Mouse (Mus musculus) intestine, embryonic 14.5 days (tissue): ENCODE results near the gene Atp5f1. TPM values are rescaled to one million over a fixed set of nuclear protein-coding genes. Genes with fewer than 3 reads are reported as not detected.

Experiments
- ATAC-seq: fragments of 200-750 bp; cut with Nextera tagmentation; replicated peaks from 2 replicates; pipeline ENCODE4 v1.8.0; 2017; ENCODE audit warnings: low read depth, moderate number of reproducible peaks, moderate TSS enrichment, moderate library complexity; ENCODE audit not compliant: low FRiP score, low TSS enrichment
- DNase-seq: peaks from one replicate; pipeline ENCODE4 v3.0.0-alpha.2; 2018; ENCODE audit warnings: low spot score
- H3K27ac ChIP-seq: fragments of 300-500 bp; sonication (generic); 2 replicates; pipeline ENCODE4 v1.5.1; 2014; ENCODE audit warnings: low read depth, mild to moderate bottlenecking, control low read depth
- H3K27me3 ChIP-seq: fragments of 300-500 bp; sonication (generic); replicated peaks from 2 replicates; pipeline ENCODE4 v1.6.1; 2014; ENCODE audit warnings: low read length, control low read depth; ENCODE audit not compliant: control insufficient read depth, insufficient read depth
- H3K36me3 ChIP-seq: fragments of 300-500 bp; sonication (generic); 2 replicates; pipeline ENCODE4 v1.6.1; 2014; ENCODE audit warnings: low read length, control low read depth; ENCODE audit not compliant: control insufficient read depth, insufficient read depth
- H3K4me1 ChIP-seq: fragments of 300-500 bp; sonication (generic); replicated peaks from 2 replicates; pipeline ENCODE4 v1.6.1; 2014; ENCODE audit warnings: low read length, control low read depth, mixed read lengths; ENCODE audit not compliant: control insufficient read depth, insufficient read depth
- H3K4me2 ChIP-seq: fragments of 300-500 bp; sonication (generic); 2 replicates; pipeline ENCODE4 v1.6.1; 2014; ENCODE audit warnings: low read length
- H3K4me3 ChIP-seq: fragments of 300-500 bp; sonication (generic); 2 replicates; pipeline ENCODE4 v1.5.1; 2014; ENCODE audit warnings: low read depth, low read length, control low read depth, mixed read lengths
- H3K9ac ChIP-seq: fragments of 300-500 bp; sonication (generic); 2 replicates; pipeline ENCODE4 v1.6.1; 2014; ENCODE audit warnings: mild to moderate bottlenecking, low read length
- H3K9me3 ChIP-seq: fragments of 300-500 bp; sonication (generic); 2 replicates; pipeline ENCODE4 v1.6.1; 2016; ENCODE audit warnings: low read length, control low read depth; ENCODE audit not compliant: control insufficient read depth
- WGBS: fragments of 180-500 bp; shearing (Covaris S2); extraction: QIAGEN DNeasy Blood & Tissue Kit; methylation state at CpG from one replicate; pipeline ENCODE4 v1.1.7; 2014; 5-methylcytosine and 5-hydroxymethylcytosine counted together
- polyA plus RNA-seq: library from polyadenylated mRNA; unstranded; fragments of >200 nt; fragmentation: Nextera tagmentation; extraction: Ambion mirVana; gene quantifications from 2 replicates; pipeline ENCODE4 v1.2.1, GENCODE M21; 2014

Atp5f1 gene
- polyA plus RNA-seq, 1 experiment from 2014 or later: 500 TPM

DNA sequence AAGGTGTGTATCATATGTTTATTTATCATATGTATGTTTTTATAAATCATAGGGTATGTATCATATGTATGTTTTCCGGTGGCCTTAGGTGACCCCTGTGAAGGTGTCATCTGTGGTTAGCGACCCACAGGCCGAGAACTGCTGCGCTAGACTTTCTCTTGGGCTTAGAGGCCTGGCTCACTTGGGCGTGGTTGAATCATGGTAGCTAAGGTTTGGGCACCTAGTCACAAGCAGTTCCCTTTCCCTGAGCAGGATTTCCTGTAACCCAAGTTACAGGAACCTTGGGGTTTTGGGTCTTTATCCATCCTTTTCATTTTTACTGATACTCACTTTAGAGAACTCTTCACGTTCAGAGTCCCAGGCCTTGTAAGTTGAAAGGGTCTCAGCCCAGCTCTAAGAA, 59.6 kb downstream of the Atp5f1 start:
- peaks cover 3% of the 10 kb centered on the region; the same call in 1 of the 2 replicates for H3K4me1 ChIP-seq
- H3K4me2 ChIP-seq: no peak overlapping the region
- DNase-seq (no peak), ATAC-seq (no peak)
- H3K27ac ChIP-seq: no peak overlapping the region
- no peaks in the 10 kb centered on the region for H3K27me3 ChIP-seq
- 76% methylated on average over 6 of the region's 6 CpGs for WGBS
- no peaks in the 10 kb centered on the region for H3K9me3 ChIP-seq
- no peak overlapping the region for H3K9ac ChIP-seq
- H3K36me3 ChIP-seq: no peaks in the 10 kb centered on the region
- no peak overlapping the region for H3K4me3 ChIP-seq

DNA sequence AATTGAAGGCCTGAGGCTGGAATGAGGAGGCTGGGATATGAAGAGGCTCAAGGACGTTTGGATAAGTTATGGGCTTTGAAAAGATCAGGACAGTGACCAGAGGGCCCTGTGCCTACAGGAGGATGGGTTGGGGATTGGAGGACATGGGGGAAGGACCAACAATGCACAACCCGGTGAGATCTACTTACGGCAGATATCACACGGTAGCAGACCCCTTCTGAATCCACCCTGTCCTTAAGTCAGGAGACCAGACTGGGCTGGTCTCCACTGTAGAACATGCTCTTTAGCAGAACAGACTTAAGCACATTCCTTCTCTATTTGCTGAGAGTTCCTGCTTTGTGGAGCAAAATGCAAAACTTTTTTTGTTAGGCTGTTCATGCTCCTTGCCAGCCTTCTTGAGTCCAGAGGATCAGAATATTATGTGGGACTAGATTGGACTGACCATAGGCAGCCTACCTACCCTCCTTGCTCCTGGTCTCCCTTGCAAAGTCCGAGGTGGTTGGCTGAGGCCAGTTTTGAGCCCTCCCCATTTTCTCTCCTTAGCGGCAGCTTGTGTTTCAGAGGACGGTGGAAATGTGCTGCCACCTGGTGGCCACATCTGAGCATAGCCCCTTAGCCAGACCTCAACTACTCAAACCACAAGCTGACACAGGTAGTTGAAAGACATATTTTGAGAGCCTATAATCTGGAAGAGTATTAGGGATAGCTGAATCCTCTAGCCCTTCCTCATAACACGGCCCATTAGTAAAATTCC, 60.3 kb downstream of the Atp5f1 start:
- DNase-seq (peak; percentile 92), ATAC-seq (peak; percentile 51; the same call in 1 of the 2 replicates)
- Histone ChIP-seq H3K36me3 (no peaks in the 10 kb centered on the region), H3K9me3 (no peaks in the 10 kb centered on the region), H3K4me3 (no peak overlapping the region), H3K4me2 (no peak overlapping the region), H3K4me1 (peaks cover 10% of the 10 kb centered on the region; the same call in 1 of the 2 replicates), H3K9ac (no peak overlapping the region), H3K27ac (no peak overlapping the region), H3K27me3 (no peaks in the 10 kb centered on the region)
- 40% methylated on average over 8 of the region's 8 CpGs for WGBS

- DNase-seq (no peak), ATAC-seq (no peak)
- Histone ChIP-seq H3K27ac (no peak overlapping the region), H3K4me2 (no peak overlapping the region), H3K9ac (no peak overlapping the region), H3K36me3 (no peaks in the 10 kb centered on the region), H3K4me1 (peaks cover 15% of the 10 kb centered on the region; the same call in 1 of the 2 replicates), H3K4me3 (no peak overlapping the region), H3K9me3 (no peaks in the 10 kb centered on the region), H3K27me3 (no peaks in the 10 kb centered on the region)
- whole genome bisulfite sequencing: 89% methylated on average over 11 of the region's 11 CpGs
These were observed 61.0 kb downstream of the Atp5f1 start for GRCm38 (mm10) chr3:105898861-105899260.

DNA sequence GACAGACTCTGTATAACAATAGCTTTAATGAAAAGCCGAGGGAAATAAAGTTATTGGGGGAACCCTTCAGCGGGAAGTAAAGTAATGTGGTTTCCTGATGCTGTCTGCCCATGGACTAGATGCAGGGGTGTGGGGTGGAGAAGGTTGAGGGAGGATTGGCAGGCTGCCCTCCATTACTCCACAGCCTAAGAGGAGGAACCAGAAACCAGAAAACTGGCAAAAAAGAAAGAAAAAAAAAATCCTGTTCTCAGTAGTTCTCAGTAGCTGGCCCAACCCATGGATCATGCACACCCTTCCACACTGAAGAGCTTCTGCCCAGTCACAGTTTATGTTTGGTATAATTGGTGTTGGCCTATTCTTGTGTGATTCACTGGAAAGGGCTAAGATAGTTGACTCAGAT, 61.6 kb downstream of the Atp5f1 start:
- no peaks in the 10 kb centered on the region for H3K36me3 ChIP-seq
- no peak overlapping the region for H3K9ac ChIP-seq
- H3K4me1 ChIP-seq: peaks cover 18% of the 10 kb centered on the region; the same call in 1 of the 2 replicates
- H3K9me3 ChIP-seq: no peaks in the 10 kb centered on the region
- H3K4me3 ChIP-seq: no peak overlapping the region
- 83% methylated on average over 2 of the region's 2 CpGs for WGBS
- ATAC-seq: no peak
- H3K27me3 ChIP-seq: no peaks in the 10 kb centered on the region
- DNase-seq: no peak
- H3K27ac ChIP-seq: no peak overlapping the region
- H3K4me2 ChIP-seq: no peak overlapping the region

DNA sequence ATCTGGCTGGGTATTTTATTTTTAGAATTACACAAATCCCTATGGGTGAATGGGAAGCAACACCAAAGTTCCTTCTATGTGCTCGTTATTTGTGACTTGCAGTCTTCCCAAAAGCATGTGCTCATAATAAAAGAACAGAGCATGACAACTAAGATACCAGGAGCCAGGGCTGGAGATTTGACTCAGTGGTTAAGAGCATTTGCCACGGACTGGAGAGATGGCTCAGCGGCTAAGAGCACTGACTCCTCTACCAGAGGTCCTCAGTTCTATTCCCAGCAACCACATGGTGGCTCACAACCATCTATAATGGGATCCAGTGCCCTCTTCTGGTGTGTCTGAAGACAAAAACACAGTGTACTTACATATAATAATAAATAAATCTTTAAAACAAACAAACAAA, 63.1 kb downstream of the Atp5f1 start:
- DNase-seq (no peak), ATAC-seq (no peak)
- Histone ChIP-seq H3K36me3 (no peaks in the 10 kb centered on the region), H3K4me2 (no peak overlapping the region), H3K9ac (no peak overlapping the region), H3K27ac (no peak overlapping the region), H3K4me3 (no peak overlapping the region), H3K27me3 (no peaks in the 10 kb centered on the region), H3K9me3 (no peaks in the 10 kb centered on the region), H3K4me1 (peaks cover 19% of the 10 kb centered on the region; the same call in 1 of the 2 replicates)
- WGBS: 81% methylated on average over 3 of the region's 3 CpGs

DNA sequence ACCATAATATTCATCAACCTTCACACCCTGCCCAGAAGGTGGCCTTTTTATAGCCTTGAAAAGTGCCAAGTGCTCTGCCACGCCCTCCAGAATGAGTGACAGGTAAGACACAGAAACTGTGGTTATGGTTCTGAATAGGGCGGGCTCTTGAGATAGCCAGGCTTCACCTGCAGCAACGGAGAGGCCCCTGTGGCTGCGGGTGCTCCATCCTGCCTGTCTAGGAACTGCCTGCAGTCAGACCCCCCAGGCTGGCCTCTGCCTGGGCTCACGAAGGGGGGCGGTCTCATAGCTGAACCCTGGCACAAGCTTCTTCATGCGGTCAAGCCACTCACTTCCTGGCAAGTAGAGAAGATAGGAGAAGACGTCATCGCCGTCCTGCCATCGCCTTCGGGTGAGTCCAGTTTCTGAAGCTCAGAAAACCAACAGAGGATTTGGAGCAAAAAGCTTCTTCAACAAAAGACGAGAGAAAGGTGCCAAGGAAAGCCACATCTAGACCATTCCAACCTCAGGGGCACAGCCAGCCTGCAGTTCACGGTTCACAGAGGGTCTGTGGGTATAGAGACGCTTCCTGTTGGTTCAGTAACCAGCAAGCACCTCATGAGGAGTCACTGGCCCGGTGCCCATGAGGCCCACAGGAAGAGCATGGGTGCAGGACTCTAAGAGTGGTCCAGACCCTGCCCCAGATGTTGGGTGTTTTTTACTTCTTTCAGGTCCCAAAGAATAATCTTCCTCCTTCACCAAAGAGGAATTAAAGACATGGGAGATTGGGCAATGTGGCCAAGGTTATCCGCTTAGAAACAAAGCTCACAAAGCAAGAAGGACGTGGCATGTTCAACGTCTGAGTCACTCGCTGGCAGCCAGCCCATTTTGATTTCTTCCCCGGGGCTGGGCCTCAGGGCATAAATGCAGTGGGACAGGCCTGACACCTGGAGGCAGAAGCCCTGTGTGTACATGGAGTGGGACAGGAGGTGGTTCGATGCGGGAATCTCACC, 65.0 kb downstream of the Atp5f1 start:
- 69% methylated on average over 23 of the region's 23 CpGs for whole genome bisulfite sequencing
- H3K4me1 ChIP-seq: peaks cover 25% of the 10 kb centered on the region
- peak; percentile 88 for DNase-seq
- H3K4me3 ChIP-seq: no peak overlapping the region
- no peak overlapping the region; the same call in 1 of the 2 replicates for H3K27ac ChIP-seq
- no peaks in the 10 kb centered on the region for H3K27me3 ChIP-seq
- H3K9ac ChIP-seq: no peak overlapping the region
- H3K4me2 ChIP-seq: no peak overlapping the region
- no peaks in the 10 kb centered on the region for H3K9me3 ChIP-seq
- ATAC-seq: peak; percentile 65
- no peaks in the 10 kb centered on the region for H3K36me3 ChIP-seq

GRCm38 (mm10) chr3:105893941-105894391, 65.9 kb downstream of the Atp5f1 start:
- H3K36me3 ChIP-seq: no peaks in the 10 kb centered on the region
- no peak overlapping the region for H3K9ac ChIP-seq
- DNase-seq (peak; percentile 49), ATAC-seq (0 out of 2 replicates have a peak, but pooled peaks have one; percentile 19)
- no peaks in the 10 kb centered on the region for H3K9me3 ChIP-seq
- peaks cover 25% of the 10 kb centered on the region for H3K4me1 ChIP-seq
- H3K27ac ChIP-seq: peak overlapping the region; percentile 33; the same call in 1 of the 2 replicates
- 45% methylated on average over 6 of the region's 6 CpGs for WGBS
- no peaks in the 10 kb centered on the region for H3K27me3 ChIP-seq
- no peak overlapping the region for H3K4me3 ChIP-seq
- H3K4me2 ChIP-seq: no peak overlapping the region
